Mouse (Mus musculus) forebrain, postnatal 0 days (tissue): ENCODE data around the gene Minpp1. TPM values are rescaled to one million over a fixed set of nuclear protein-coding genes. Genes with fewer than 3 reads are reported as not detected.
A peak's percentile ranks its signal among the peaks of the same experiment; 100 is the strongest.

Source experiments
- ATAC-seq: fragments of 200-750 bp; cut with Nextera tagmentation; 2 replicates; pipeline ENCODE4 v1.8.0; 2017; ENCODE audit warnings: mild to moderate bottlenecking, moderate library complexity
- DNase-seq: peaks from one replicate; pipeline ENCODE4 v3.0.0-alpha.2; 2015
- H3K27ac ChIP-seq: fragments of 300-500 bp; sonication (generic); 2 replicates; pipeline ENCODE4 v1.5.1; 2014; ENCODE audit warnings: low read depth, mild to moderate bottlenecking, antibody characterized with exemption, low read length, moderate library complexity, mixed read lengths
- H3K27me3 ChIP-seq: fragments of 300-500 bp; sonication (generic); 2 replicates; pipeline ENCODE4 v1.6.1; 2014; ENCODE audit warnings: mild to moderate bottlenecking, low read length, mixed read lengths; ENCODE audit not compliant: insufficient read depth
- H3K36me3 ChIP-seq: fragments of 300-500 bp; sonication (generic); 2 replicates; pipeline ENCODE4 v1.6.1; 2014; ENCODE audit warnings: mild to moderate bottlenecking, moderate library complexity; ENCODE audit not compliant: insufficient read depth
- H3K4me1 ChIP-seq: fragments of 300-500 bp; sonication (generic); 2 replicates; pipeline ENCODE4 v1.6.1; 2014; ENCODE audit warnings: antibody characterized with exemption; ENCODE audit not compliant: insufficient read depth
- H3K4me2 ChIP-seq: fragments of 300-500 bp; sonication (generic); 2 replicates; pipeline ENCODE4 v1.6.1; 2014; ENCODE audit warnings: low read depth, mild to moderate bottlenecking, moderate library complexity
- H3K4me3 ChIP-seq: fragments of 300-500 bp; sonication (generic); 2 replicates; pipeline ENCODE4 v1.5.1; 2014; ENCODE audit warnings: low read depth, low read length, mixed read lengths
- H3K9ac ChIP-seq: fragments of 300-500 bp; sonication (generic); 2 replicates; pipeline ENCODE4 v1.6.1; 2014; ENCODE audit warnings: mild to moderate bottlenecking
- H3K9me3 ChIP-seq: fragments of 300-500 bp; sonication (generic); 2 replicates; pipeline ENCODE4 v1.6.1; 2016; ENCODE audit warnings: low read length
- CTCF ChIP-seq: sonication (generic); IDR thresholded peaks from 2 replicates; pipeline ENCODE4 v1.5.1; 2016; ENCODE audit warnings: antibody characterized with exemption, control low read depth, low read depth
- WGBS: fragments of 180-500 bp; shearing (Covaris S2); extraction: QIAGEN DNeasy Blood & Tissue Kit; methylation state at CpG from one replicate; pipeline ENCODE4 v1.1.7; 2014; 5-methylcytosine and 5-hydroxymethylcytosine counted together
- polyA plus RNA-seq: library from polyadenylated mRNA; unstranded; fragments of >200 nt; fragmentation: Nextera tagmentation; extraction: Ambion mirVana; gene quantifications from 2 replicates; pipeline ENCODE4 v1.2.1, GENCODE M21; 2015
- total RNA-seq: library from RNA; depleted of rRNA; stranded (reverse); fragments of >200 nt; gene quantifications from 2 replicates; pipeline ENCODE4 v1.2.3, GENCODE M21; 2014; rRNA removed

The Minpp1 gene
- total and polyA plus RNA-seq, 2 experiments from 2014 or later: 58.6 to 84.8 TPM

GRCm38 (mm10) chr19:32553310-32553709 lies 67.7 kb downstream of the Minpp1 start:
- ATAC-seq: no peak
- no peak for TF ChIP-seq CTCF
- no peak for DNase-seq

GRCm38 (mm10) chr19:32555257-32555656 lies 69.7 kb downstream of the Minpp1 start:
- TF ChIP-seq CTCF: no peak
- no peak overlapping the region for H3K27ac ChIP-seq
- no peaks in the 10 kb centered on the region for H3K36me3 ChIP-seq
- peak; percentile 39 for DNase-seq
- H3K4me1 ChIP-seq: no peaks in the 10 kb centered on the region
- H3K9ac ChIP-seq: no peak overlapping the region
- H3K4me3 ChIP-seq: no peak overlapping the region
- no peaks in the 10 kb centered on the region for H3K27me3 ChIP-seq
- 4% methylated on average over 3 of the region's 3 CpGs for WGBS
- no peak overlapping the region for H3K4me2 ChIP-seq
- no peaks in the 10 kb centered on the region for H3K9me3 ChIP-seq
- peak; percentile 85 for ATAC-seq

More at GRCm38 (mm10) chr19:32553310-32553709, 67.7 kb downstream of the Minpp1 start:
- Histone ChIP-seq H3K27ac (no peak overlapping the region), H3K4me2 (no peak overlapping the region), H3K9me3 (no peaks in the 10 kb centered on the region), H3K27me3 (no peaks in the 10 kb centered on the region), H3K9ac (no peak overlapping the region), H3K4me3 (no peak overlapping the region), H3K4me1 (no peaks in the 10 kb centered on the region), H3K36me3 (no peaks in the 10 kb centered on the region)
- WGBS: 76% methylated on average over 3 of the region's 3 CpGs

Other genes with a start within 250 kb of the Minpp1 start
- 24.3 and 27.2 TPM in 2 replicates for gene Sgms1, start 96.1 kb upstream of the Minpp1 start, total RNA-seq
- 8.2 and 17.0 TPM in 2 replicates for gene Sgms1, start 96.1 kb upstream of the Minpp1 start, polyA plus RNA-seq
- gene Rpl9-ps6, start 19.2 kb upstream of the Minpp1 start, total RNA-seq: 94.9 and 106 TPM in 2 replicates
- gene Rpl9-ps6, start 19.2 kb upstream of the Minpp1 start, polyA plus RNA-seq: 54.1 and 69.9 TPM in 2 replicates
- gene Papss2, start 110.0 kb downstream of the Minpp1 start, total RNA-seq: 3.3 and 3.8 TPM in 2 replicates
- gene Papss2, start 110.0 kb downstream of the Minpp1 start, polyA plus RNA-seq: 0.86 and 1.2 TPM in 2 replicates